Mouse (Mus musculus) myocyte (in vitro differentiated cells): ENCODE measurements around the gene Spag9. TPM values are rescaled to one million over a fixed set of nuclear protein-coding genes. Genes with fewer than 3 reads are reported as not detected.
"Not testable (repeated sequence)": the region's sequence is repeated elsewhere in the genome, so short reads cannot be mapped to it uniquely, and the experiment has no call there.

ENCODE experiments used
- H3K27me3 ChIP-seq: one replicate; pipeline ENCODE4 v1.6.1; 2011; ENCODE audit not compliant: control insufficient read depth, insufficient read depth, insufficient read length
- H3K36me3 ChIP-seq: one replicate; pipeline ENCODE4 v1.6.1; 2011; ENCODE audit not compliant: control insufficient read depth, insufficient read depth
- H3K4me2 ChIP-seq: one replicate; pipeline ENCODE4 v1.6.1; 2011; ENCODE audit warnings: low read depth, control low read depth
- H3K4me3 ChIP-seq: one replicate; pipeline ENCODE4 v1.5.1; 2011; ENCODE audit warnings: mild to moderate bottlenecking, control low read depth, moderate library complexity
- H3K79me2 ChIP-seq: one replicate; pipeline ENCODE4 v1.6.1; 2011; ENCODE audit not compliant: control insufficient read depth, insufficient read depth
- H3ac ChIP-seq: one replicate; pipeline ENCODE4 v1.6.1; 2011; ENCODE audit not compliant: control insufficient read depth, insufficient read length
- CEBPB ChIP-seq: IDR thresholded peaks from 2 replicates; pipeline ENCODE4 v1.6.1; 2011; ENCODE audit warnings: mild to moderate bottlenecking, moderate library complexity; ENCODE audit not compliant: poor library complexity, insufficient read depth, severe bottlenecking
- E2F4 ChIP-seq: IDR thresholded peaks from one replicate; pipeline ENCODE4 v1.6.1; 2011; ENCODE audit warnings: mild to moderate bottlenecking, control low read depth, moderate library complexity; ENCODE audit not compliant: insufficient read depth
- MAX ChIP-seq: IDR thresholded peaks from one replicate; pipeline ENCODE4 v1.6.1; 2011; ENCODE audit warnings: low read depth, mild to moderate bottlenecking, control low read depth
- MYOD1 ChIP-seq, 3 experiments: IDR thresholded peaks; one replicate each; pipeline ENCODE4 v1.6.1; 2011; ENCODE audit warnings: control low read depth in 2 of 3, low read depth in 2 of 3, mild to moderate bottlenecking in 2 of 3, moderate library complexity in 1 of 3; ENCODE audit not compliant: insufficient read length in 2 of 3, control insufficient read depth in 1 of 3
- MYOG ChIP-seq, 3 experiments: IDR thresholded peaks; one replicate each; pipeline ENCODE4 v1.6.1; 2011; ENCODE audit warnings: control low read depth in 2 of 3, low read depth in 2 of 3, mild to moderate bottlenecking in 2 of 3; ENCODE audit not compliant: insufficient read length in 2 of 3, control insufficient read depth in 1 of 3, insufficient read depth in 1 of 3
- POLR2A ChIP-seq: IDR thresholded peaks from one replicate; pipeline ENCODE4 v1.6.1; 2011; ENCODE audit warnings: low read depth, mild to moderate bottlenecking, control low read depth, moderate library complexity; ENCODE audit not compliant: insufficient read length
- POLR2AphosphoS2 ChIP-seq: IDR thresholded peaks from one replicate; pipeline ENCODE4 v1.6.1; 2011; ENCODE audit warnings: low read depth, control low read depth; ENCODE audit not compliant: insufficient read length
- REST ChIP-seq: IDR thresholded peaks from one replicate; pipeline ENCODE4 v1.6.1; 2011; ENCODE audit warnings: mild to moderate bottlenecking, control low read depth, moderate library complexity; ENCODE audit not compliant: insufficient read depth, insufficient read length
- SRF ChIP-seq: IDR thresholded peaks from one replicate; pipeline ENCODE4 v1.6.1; 2011; ENCODE audit warnings: low read depth; ENCODE audit not compliant: control insufficient read depth, insufficient read length
- TCF12 ChIP-seq: IDR thresholded peaks from one replicate; pipeline ENCODE4 v1.6.1; 2011; ENCODE audit warnings: mild to moderate bottlenecking, control low read depth; ENCODE audit not compliant: poor library complexity, insufficient read depth, severe bottlenecking
- TCF3 ChIP-seq: IDR thresholded peaks from one replicate; pipeline ENCODE4 v1.6.1; 2011; ENCODE audit warnings: low read depth, control low read depth; ENCODE audit not compliant: insufficient read length
- USF1 ChIP-seq: IDR thresholded peaks from one replicate; pipeline ENCODE4 v1.6.1; 2011; ENCODE audit warnings: low read depth, mild to moderate bottlenecking, control low read depth, moderate library complexity
- polyA plus RNA-seq: library from polyadenylated mRNA; unstranded; fragments of >200 nt; fragmentation: generic; extraction: Trizol; gene quantifications from one replicate; pipeline ENCODE4 v1.2.1, GENCODE M21; 2012; ENCODE audit warnings: missing spikeins

Spag9 gene
- polyA plus RNA-seq, 1 experiment: 16.9 TPM

GRCm38 (mm10) chr11:94063941-94064340 lies 68.0 kb downstream of the Spag9 start:
- no peak for TF ChIP-seq TCF12
- TF ChIP-seq MYOG (IDR thresholded peaks at IDR 0.05; ENCODE audit: control insufficient read depth in 1 of 3, insufficient read depth in 1 of 3, insufficient read length in 2 of 3, low read depth in 2 of 3): no peak
- no peak for TF ChIP-seq REST
- no peak for TF ChIP-seq E2F4
- TF ChIP-seq CEBPB: no peak
- TF ChIP-seq TCF3: no peak
- TF ChIP-seq POLR2A: no peak
- H3K36me3 ChIP-seq: peaks cover 10% of the 10 kb centered on the region
- no peak overlapping the region for H3ac ChIP-seq
- no peak overlapping the region for H3K4me2 ChIP-seq
- no peaks in the 10 kb centered on the region for H3K27me3 ChIP-seq
- no peaks in the 10 kb centered on the region for H3K79me2 ChIP-seq
- no peak overlapping the region for H3K4me3 ChIP-seq

- Histone ChIP-seq H3K36me3 (peaks cover 14% of the 10 kb centered on the region), H3K4me2 (no peak overlapping the region), H3K27me3 (no peaks in the 10 kb centered on the region), H3ac (no peak overlapping the region), H3K79me2 (no peaks in the 10 kb centered on the region), H3K4me3 (no peak overlapping the region)
- no peak for TF ChIP-seq E2F4
- no peak for TF ChIP-seq POLR2AphosphoS2
- TF ChIP-seq POLR2A: no peak
- TF ChIP-seq MAX: no peak
- TF ChIP-seq REST: no peak
- TF ChIP-seq SRF: no peak
- no peak for TF ChIP-seq MYOD1 (IDR thresholded peaks at IDR 0.05; ENCODE audit: control insufficient read depth in 1 of 3, insufficient read length in 2 of 3, low read depth in 2 of 3)
Measured at GRCm38 (mm10) chr11:94070455-94070854, 74.6 kb downstream of the Spag9 start.

GRCm38 (mm10) chr11:94073283-94073682 lies 77.4 kb downstream of the Spag9 start:
- Histone ChIP-seq H3K4me2 (no peak overlapping the region), H3K27me3 (no peaks in the 10 kb centered on the region), H3K4me3 (no peak overlapping the region), H3K79me2 (no peaks in the 10 kb centered on the region), H3K36me3 (peaks cover 7% of the 10 kb centered on the region), H3ac (no peak overlapping the region)
- no peak for TF ChIP-seq POLR2AphosphoS2

- peaks cover 18% of the 10 kb centered on the region for H3K36me3 ChIP-seq
- not testable (repeated sequence) for H3K4me2 ChIP-seq, H3K79me2 ChIP-seq
Measured at GRCm38 (mm10) chr11:94086966-94087365, 91.1 kb downstream of the Spag9 start.

GRCm38 (mm10) chr11:94090496-94090895 lies 94.6 kb downstream of the Spag9 start:
- Histone ChIP-seq H3ac (no peak overlapping the region), H3K4me2 (no peak overlapping the region)
- TF ChIP-seq POLR2A (no peak), E2F4 (no peak), POLR2AphosphoS2 (no peak), MYOG (IDR thresholded peaks at IDR 0.05; ENCODE audit: control insufficient read depth in 1 of 3, insufficient read depth in 1 of 3, insufficient read length in 2 of 3, low read depth in 2 of 3) (no peak), CEBPB (no peak), USF1 (no peak), MYOD1 (IDR thresholded peaks at IDR 0.05; ENCODE audit: control insufficient read depth in 1 of 3, insufficient read length in 2 of 3, low read depth in 2 of 3) (no peak)

More at GRCm38 (mm10) chr11:94086966-94087365, 91.1 kb downstream of the Spag9 start:
- H3K4me3 ChIP-seq, H3ac ChIP-seq, H3K27me3 ChIP-seq: not testable (repeated sequence)

GRCm38 (mm10) chr11:94097489-94097888 lies 101.6 kb downstream of the Spag9 start:
- H3K79me2 ChIP-seq: no peaks in the 10 kb centered on the region
- no peak overlapping the region for H3K4me2 ChIP-seq
- peaks cover 53% of the 10 kb centered on the region for H3K36me3 ChIP-seq
- no peak overlapping the region for H3ac ChIP-seq
- H3K4me3 ChIP-seq: no peak overlapping the region
- no peak for TF ChIP-seq SRF
- no peak for TF ChIP-seq TCF12
- no peak for TF ChIP-seq E2F4
- no peak for TF ChIP-seq REST
- TF ChIP-seq CEBPB: no peak
- no peak for TF ChIP-seq USF1
- no peak for TF ChIP-seq MAX
- no peak for TF ChIP-seq POLR2AphosphoS2
- no peaks in the 10 kb centered on the region for H3K27me3 ChIP-seq

More at GRCm38 (mm10) chr11:94090496-94090895, 94.6 kb downstream of the Spag9 start:
- Histone ChIP-seq H3K4me3 (no peak overlapping the region), H3K79me2 (no peaks in the 10 kb centered on the region), H3K36me3 (peaks cover 38% of the 10 kb centered on the region), H3K27me3 (no peaks in the 10 kb centered on the region)
